In genomic region chr17:3498086-3498485, GRCm38 (mm10) we compare ENCODE assay signal across 10 mouse cellular contexts. TPM values are rescaled to one million over a fixed set of nuclear protein-coding genes. Genes with fewer than 3 reads are reported as not detected.
DNase-seq lines count a peak whose midpoint lies in the region; ATAC-seq and TF ChIP-seq lines count a peak whose summit lies in the region.
"Had no signal": no experiment of that assay in that cellular context is flagged by ENCODE, and none has a peak within 500 bp of the region (broad histone marks: within the 10 kb centered on the region; RNA-seq: fewer than 3 reads in every experiment).

No protein-coding gene starts in this region.

- peak; percentile 45; the same call in 1 of the 2 replicates for TF ChIP-seq CTCF in testis, adult 2 months (IDR thresholded peaks at IDR 0.05; ENCODE audit: control insufficient read depth, insufficient read depth, insufficient replicate concordance, low read depth, low read length)
- peak; percentile 51 for TF ChIP-seq CTCF in cortical plate, adult 2 months (IDR thresholded peaks at IDR 0.05; ENCODE audit: extremely low read depth, insufficient read depth, low read length)

- WGBS in hindbrain, embryonic 14.5 days = 35% methylated on average over 3 of the region's 3 CpGs
- 28% methylated on average over 3 of the region's 3 CpGs for WGBS in hindbrain, embryonic 16.5 days

- H3K9ac ChIP-seq in hindbrain, embryonic 14.5 days = no peak overlapping the region
- H3K9ac ChIP-seq in hindbrain, embryonic 16.5 days (ENCODE audit: low read depth, low read length) = no peak overlapping the region
- H3K9ac ChIP-seq: embryonic facial prominence, embryonic 15.5 days; limb, embryonic 15.5 days had no signal

- H3K4me1 ChIP-seq in hindbrain, embryonic 14.5 days (replicated peaks; ENCODE audit: control insufficient read depth, insufficient read depth, low read length) = no peaks in the 10 kb centered on the region
- no peaks in the 10 kb centered on the region for H3K4me1 ChIP-seq in hindbrain, embryonic 16.5 days (ENCODE audit: control insufficient read depth, insufficient read depth, low read depth, low read length)
- H3K4me1 ChIP-seq in testis, adult 2 months (ENCODE audit: control insufficient read depth, insufficient read depth, low read length) = no peaks in the 10 kb centered on the region
- peaks cover 16% of the 10 kb centered on the region for H3K4me1 ChIP-seq in cortical plate, adult 2 months (ENCODE audit: control insufficient read depth, insufficient read depth, low read length)
- H3K4me1 ChIP-seq: embryonic facial prominence, embryonic 15.5 days had no signal

- TF ChIP-seq POLR2A in testis, adult 2 months (IDR thresholded peaks at IDR 0.05; ENCODE audit: control insufficient read depth, low read depth, low read length) = no peak
- no peak for TF ChIP-seq POLR2A in cortical plate, adult 2 months (IDR thresholded peaks at IDR 0.05; ENCODE audit: extremely low read depth, insufficient read depth, low read length)

- peak; percentile 40 for DNase-seq in hindbrain, embryonic 14.5 days (ENCODE audit: low spot score)
- DNase-seq in testis, postnatal 14 days (ENCODE audit: low spot score) = no peak
- peak; percentile 67 for DNase-seq in lung, postnatal 10 days
- DNase-seq in urinary bladder, adult 2 months (ENCODE audit: low spot score) = no peak

- no peaks in the 10 kb centered on the region for H3K27me3 ChIP-seq in hindbrain, embryonic 14.5 days (ENCODE audit: control insufficient read depth, insufficient read depth, low read length)
- H3K27me3 ChIP-seq in hindbrain, embryonic 16.5 days (replicated peaks; ENCODE audit: control insufficient read depth, insufficient read depth, low read length) = no peaks in the 10 kb centered on the region
- H3K27me3 ChIP-seq in testis, adult 2 months (ENCODE audit: control insufficient read depth, insufficient read depth, low read length) = no peaks in the 10 kb centered on the region
- H3K27me3 ChIP-seq: embryonic facial prominence, embryonic 15.5 days; limb, embryonic 15.5 days had no signal

- H3K36me3 ChIP-seq in hindbrain, embryonic 14.5 days (replicated peaks; ENCODE audit: control insufficient read depth, insufficient read depth) = no peaks in the 10 kb centered on the region
- H3K36me3 ChIP-seq in hindbrain, embryonic 16.5 days (ENCODE audit: control insufficient read depth, insufficient read depth, low read length) = no peaks in the 10 kb centered on the region
- H3K36me3 ChIP-seq in testis, adult 2 months (ENCODE audit: control insufficient read depth, insufficient read depth, low read length) = no peaks in the 10 kb centered on the region

- H3K9me3 ChIP-seq in hindbrain, embryonic 14.5 days (ENCODE audit: control insufficient read depth, low read length) = no peaks in the 10 kb centered on the region
- H3K9me3 ChIP-seq in hindbrain, embryonic 16.5 days (ENCODE audit: control insufficient read depth, low read length) = no peaks in the 10 kb centered on the region
- H3K9me3 ChIP-seq: embryonic facial prominence, embryonic 15.5 days; limb, embryonic 15.5 days had no signal

- H3K4me2 ChIP-seq in hindbrain, embryonic 14.5 days (replicated peaks) = no peak overlapping the region
- H3K4me2 ChIP-seq in hindbrain, embryonic 16.5 days (ENCODE audit: low read length) = no peak overlapping the region
- H3K4me2 ChIP-seq: embryonic facial prominence, embryonic 15.5 days; limb, embryonic 15.5 days had no signal

- no peak overlapping the region for H3K4me3 ChIP-seq in hindbrain, embryonic 14.5 days (replicated peaks; ENCODE audit: low read length)
- no peak overlapping the region for H3K4me3 ChIP-seq in hindbrain, embryonic 16.5 days (ENCODE audit: low read length)
- no peak overlapping the region for H3K4me3 ChIP-seq in testis, adult 2 months (ENCODE audit: control insufficient read depth, low read depth, low read length)
- H3K4me3 ChIP-seq in cortical plate, adult 2 months (ENCODE audit: insufficient read depth, low read length) = no peak overlapping the region
- H3K4me3 ChIP-seq: embryonic facial prominence, embryonic 15.5 days; limb, embryonic 15.5 days had no signal

- H3K27ac ChIP-seq in hindbrain, embryonic 14.5 days = no peak overlapping the region
- no peak overlapping the region for H3K27ac ChIP-seq in hindbrain, embryonic 16.5 days (ENCODE audit: low read depth, low read length)
- H3K27ac ChIP-seq in testis, adult 2 months (ENCODE audit: control insufficient read depth, insufficient read depth, low read depth, low read length) = no peak overlapping the region
- peak overlapping the region; percentile 73 for H3K27ac ChIP-seq in cortical plate, adult 2 months (ENCODE audit: insufficient read depth, low read length)
- H3K27ac ChIP-seq: embryonic facial prominence, embryonic 15.5 days; limb, embryonic 15.5 days had no signal

- ATAC-seq in hindbrain, embryonic 14.5 days (ENCODE audit: low FRiP score) = no peak
- no peak for ATAC-seq in hindbrain, embryonic 16.5 days
- no peak for ATAC-seq in erythroblast, adult 5-6 weeks (replicated peaks; ENCODE audit: low FRiP score, poor library complexity, severe bottlenecking)

RNA-seq across cellular contexts. Expression of gene Cldn20, which starts 34.3 kb away (rescaled TPM):
- 0.54 TPM in 1 of 2 replicates, not detected in the other for polyA plus RNA-seq in hindbrain, embryonic 14.5 days (2014; fragmentation: Nextera tagmentation; extraction: Ambion mirVana)
- 0.42 TPM in 1 of 2 replicates, not detected in the other for polyA plus RNA-seq in hindbrain, embryonic 16.5 days (2015; fragmentation: Nextera tagmentation; extraction: Ambion mirVana)
- polyA plus RNA-seq in testis, adult 2 months (2012; rRNA removed) = not detected in 2 replicates
- 0.95 and 1.0 TPM in 2 replicates for polyA plus RNA-seq in cortical plate, adult 2 months (2012; rRNA removed)
- total RNA-seq in erythroblast, adult 5-6 weeks (2015; ENCODE audit: low replicate concordance) = 10.0 TPM in 1 of 2 replicates, not detected in the other
- 1.3 TPM in 1 of 2 replicates, not detected in the other for total RNA-seq in erythroblast, adult 5-6 weeks (2017; ENCODE audit: low replicate concordance)
- polyA plus RNA-seq in urinary bladder, adult 2 months (2012; rRNA removed) = 0.25 and 0.74 TPM in 2 replicates

RNA-seq across cellular contexts. Expression of gene Tfb1m, which starts 59.5 kb away (rescaled TPM):
- 14.1 and 15.1 TPM in 2 replicates for polyA plus RNA-seq in hindbrain, embryonic 14.5 days (2014; fragmentation: Nextera tagmentation; extraction: Ambion mirVana)
- polyA plus RNA-seq in hindbrain, embryonic 16.5 days (2015; fragmentation: Nextera tagmentation; extraction: Ambion mirVana) = 12.5 and 13.3 TPM in 2 replicates
- polyA plus RNA-seq in testis, adult 2 months (2012; rRNA removed) = 30.5 and 35.6 TPM in 2 replicates
- polyA plus RNA-seq in cortical plate, adult 2 months (2012; rRNA removed) = 6.0 and 7.2 TPM in 2 replicates
- 9.0 and 10.4 TPM in 2 replicates for total RNA-seq in erythroblast, adult 5-6 weeks (2015; ENCODE audit: low replicate concordance)
- 2.1 and 8.5 TPM in 2 replicates for total RNA-seq in erythroblast, adult 5-6 weeks (2017; ENCODE audit: low replicate concordance)
- 9.1 and 9.9 TPM in 2 replicates for polyA plus RNA-seq in urinary bladder, adult 2 months (2012; rRNA removed)

Comparison
In these comparisons a context has a peak if more than half of its experiments do, and no peak if none do; other contexts are left out.
1. DNase-seq: peak in hindbrain, embryonic 14.5 days (single experiment) and lung, postnatal 10 days (single experiment); none in testis, postnatal 14 days (single experiment) and urinary bladder, adult 2 months (single experiment).